Mouse (Mus musculus) c-Kit-positive CD71-positive TER-119-negative erythroid progenitor cells, embryonic 14.5 days (primary cell): ENCODE measurements around the gene Med10.

Source experiments
- DNase-seq: peaks from one replicate; pipeline ENCODE4 v3.0.0-alpha.2; 2013; ENCODE audit warnings: low read depth

Gene Med10

GRCm38 (mm10) chr13:69802095-69802494 lies at the start of gene Med10:
Med10 (plus strand) TSS chr13:69802395.
- no peak for DNase-seq

DNA sequence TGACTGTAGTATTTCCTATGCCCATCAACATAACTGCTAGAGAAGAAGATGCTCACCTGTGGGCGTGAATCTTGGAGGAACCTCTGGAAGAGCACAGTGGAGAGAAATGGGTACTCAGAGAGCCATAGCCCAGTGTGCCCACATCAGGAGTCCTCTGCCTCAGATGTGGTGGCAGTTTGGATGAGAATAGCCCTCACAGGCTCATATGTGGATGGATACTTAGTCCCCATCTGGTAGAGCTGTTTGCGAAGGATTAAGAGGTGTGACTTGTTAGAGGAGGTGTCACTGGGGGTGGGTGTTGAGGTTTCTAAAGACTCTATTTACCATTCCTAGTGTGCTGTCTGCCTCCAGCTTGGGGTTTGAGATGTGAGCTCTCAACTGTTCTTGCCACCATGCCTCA lies 49.3 kb upstream of the Med10 start:
- no peak for DNase-seq

DNA sequence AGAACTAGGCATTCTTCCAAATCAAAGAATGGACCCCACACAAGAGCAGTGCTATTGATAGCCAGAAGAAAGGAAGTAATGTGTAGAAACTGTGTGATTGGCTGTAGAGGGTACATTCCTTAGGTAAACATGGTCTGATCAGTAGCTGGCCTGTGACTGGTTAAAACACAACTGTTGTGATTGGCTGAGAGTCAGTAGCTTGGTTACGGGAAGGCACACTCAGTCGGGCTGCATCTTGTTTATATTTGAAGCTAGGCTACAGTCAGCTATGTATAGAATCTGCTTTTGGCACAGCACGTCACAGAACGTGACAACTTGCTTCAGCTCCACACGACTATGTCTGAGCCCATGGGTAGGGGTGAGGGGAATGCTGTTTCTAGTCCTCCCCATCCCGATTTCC lies 43.2 kb upstream of the Med10 start:
- DNase-seq: no peak

- no peak for DNase-seq
Measured at GRCm38 (mm10) chr13:69761393-69761792, 40.8 kb upstream of the Med10 start.

- no peak for DNase-seq
Measured at GRCm38 (mm10) chr13:69764646-69765045, 37.5 kb upstream of the Med10 start.

GRCm38 (mm10) chr13:69768152-69768551 lies 34.0 kb upstream of the Med10 start:
- DNase-seq: no peak

DNA sequence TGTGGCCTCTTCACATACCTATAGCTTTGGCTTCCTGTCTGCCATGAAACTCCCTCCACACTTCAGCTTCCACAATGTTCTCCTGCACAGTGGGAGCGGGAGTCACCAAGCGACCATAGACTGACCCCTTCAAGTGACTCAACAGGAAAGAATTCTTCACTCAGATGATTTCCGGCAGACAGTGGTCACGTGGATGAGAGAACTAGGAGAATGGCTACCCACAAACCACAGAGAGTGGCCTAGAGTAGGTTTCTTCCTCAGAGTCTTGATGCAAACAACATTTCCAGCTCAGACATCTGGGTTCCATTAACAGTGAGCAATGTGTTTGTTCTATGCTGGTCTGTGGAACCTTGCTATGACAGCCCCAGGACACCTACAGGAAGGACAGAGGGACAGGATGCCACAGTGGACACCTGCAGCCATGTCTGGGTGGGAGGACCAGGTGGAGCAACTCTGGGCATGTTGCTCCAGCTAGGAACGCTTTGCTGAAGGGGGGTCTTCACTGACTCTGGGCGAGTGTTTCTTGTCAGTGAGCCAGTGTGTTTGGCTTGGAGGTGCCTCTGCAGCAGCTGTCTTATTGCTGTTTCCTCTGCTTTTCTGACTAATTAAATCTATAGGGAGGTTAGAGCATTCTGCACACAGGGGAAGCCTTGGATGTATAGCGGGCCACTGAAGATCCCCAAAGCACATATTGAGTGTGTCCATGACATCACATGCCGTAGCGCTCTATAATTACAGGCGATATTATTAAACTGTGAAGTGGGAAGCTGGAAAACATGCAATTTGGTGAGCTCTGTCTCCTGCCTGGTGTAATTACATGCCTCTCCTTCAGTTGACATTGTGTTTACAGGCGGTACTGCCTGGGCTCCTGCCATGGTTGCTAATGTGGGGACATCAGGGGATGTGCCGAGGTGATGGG lies 31.4 kb upstream of the Med10 start:
- no peak for DNase-seq

- DNase-seq: no peak
Measured at GRCm38 (mm10) chr13:69772358-69772757, 29.8 kb upstream of the Med10 start.

DNA sequence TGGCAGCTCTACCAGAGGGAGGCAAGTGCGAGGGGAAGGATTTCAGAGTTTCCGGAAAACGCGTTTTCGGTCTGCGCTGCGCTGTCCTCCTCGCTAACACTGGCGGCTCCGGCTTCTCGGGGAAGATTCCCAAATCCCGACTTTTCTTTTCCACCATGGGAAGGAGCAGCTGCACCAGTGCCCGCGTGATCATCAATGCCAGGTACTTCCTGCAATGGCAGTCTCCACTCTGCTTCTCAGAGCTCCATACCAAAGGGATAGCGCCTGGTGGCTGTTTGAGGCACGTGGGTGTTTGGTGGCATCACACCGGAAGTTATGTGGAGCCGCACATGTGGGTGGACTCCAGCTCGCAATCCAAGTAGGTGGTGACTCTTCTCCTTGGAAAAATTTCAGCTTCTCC lies 24.0 kb upstream of the Med10 start:
- no peak for DNase-seq

GRCm38 (mm10) chr13:69788704-69789103 lies 13.5 kb upstream of the Med10 start:
- no peak for DNase-seq

- no peak for DNase-seq
Measured at GRCm38 (mm10) chr13:69791814-69792213, 10.4 kb upstream of the Med10 start.

DNA sequence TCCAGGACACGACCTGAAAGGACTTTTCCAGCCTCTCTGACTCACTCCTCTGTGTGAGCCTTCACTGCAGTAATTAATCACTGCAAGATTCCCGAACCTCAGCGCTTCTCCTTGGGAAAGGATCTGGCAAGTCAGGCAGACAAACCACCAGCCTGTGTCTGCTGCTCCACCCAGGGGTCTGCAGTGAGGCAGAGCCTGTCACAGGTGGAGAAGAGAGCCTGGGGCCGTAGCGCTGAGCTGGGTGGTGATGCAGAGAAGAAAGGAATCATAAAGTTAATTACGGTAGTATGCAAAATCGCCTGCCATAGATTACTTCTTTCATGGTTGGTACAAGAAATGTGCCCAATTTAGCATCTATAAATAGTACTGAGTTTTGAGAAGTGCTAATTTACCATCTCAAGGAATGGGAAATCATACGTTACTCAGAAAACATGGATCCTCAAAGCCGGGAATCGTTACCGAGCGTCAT lies 9.6 kb upstream of the Med10 start:
- DNase-seq: no peak

DNA sequence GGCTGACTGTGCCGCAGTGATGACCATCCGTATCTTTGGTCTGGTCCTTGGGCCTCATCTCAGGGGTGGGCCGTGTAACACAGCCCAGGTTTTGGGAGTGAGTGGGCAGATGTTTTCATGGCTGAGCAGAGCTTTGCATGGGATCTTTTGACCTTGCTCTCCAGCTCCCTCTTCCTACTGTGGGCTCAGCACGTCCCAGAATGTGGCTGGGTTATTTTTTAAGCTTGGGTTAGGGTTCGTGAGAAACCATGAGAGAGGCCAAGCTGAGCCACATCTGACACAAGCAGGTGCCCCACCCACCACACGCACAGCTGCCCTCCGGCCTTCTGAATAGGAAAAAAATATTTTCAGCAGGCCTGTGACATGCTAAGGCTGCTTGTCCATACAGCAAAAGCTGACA lies 7.4 kb upstream of the Med10 start:
- no peak for DNase-seq

DNA sequence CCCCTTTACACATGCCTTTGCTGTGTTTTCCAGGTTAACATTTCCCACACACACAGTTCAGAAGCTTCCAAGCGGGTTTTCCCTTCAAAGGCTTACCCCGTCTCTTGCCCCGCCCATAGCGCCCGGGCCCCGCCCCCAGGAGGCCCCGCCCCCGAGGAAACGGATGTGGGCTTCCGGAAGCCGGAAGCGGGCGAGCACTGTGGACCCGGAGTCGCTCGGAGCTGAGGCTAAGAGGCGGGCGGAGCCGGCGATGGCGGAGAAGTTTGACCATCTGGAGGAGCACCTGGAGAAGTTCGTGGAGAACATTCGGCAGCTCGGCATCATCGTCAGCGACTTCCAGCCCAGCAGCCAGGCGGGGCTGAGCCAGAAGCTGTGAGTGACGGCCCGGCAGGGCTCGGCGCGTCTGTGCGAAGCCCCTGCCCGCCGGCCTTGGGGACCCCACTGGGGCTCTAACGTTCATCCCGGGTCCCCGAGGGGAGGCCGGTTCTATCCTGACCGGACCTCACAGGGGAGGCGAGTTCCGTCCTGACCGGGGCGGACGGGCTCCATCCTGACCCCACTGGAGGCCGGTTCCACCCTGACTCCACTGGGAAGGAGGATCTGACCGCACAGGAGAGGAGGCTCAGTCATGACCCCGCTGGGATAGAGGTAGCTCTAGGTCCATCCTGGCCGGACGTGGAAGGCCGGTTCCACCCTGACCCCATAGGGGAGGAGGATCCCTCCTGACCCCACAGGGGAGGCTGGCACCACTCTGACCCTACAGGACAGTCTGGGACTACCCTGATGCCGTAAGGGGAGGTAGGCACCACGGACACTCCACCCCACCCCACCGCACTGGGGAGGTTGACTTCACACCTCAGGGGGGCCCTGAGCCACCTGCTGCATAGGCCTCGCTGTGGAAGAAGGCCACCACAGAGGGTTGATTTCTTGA lies 7.8 kb downstream of the Med10 start:
- DNase-seq: peak; percentile 67

GRCm38 (mm10) chr13:69810936-69811680 lies 8.9 kb downstream of the Med10 start:
- DNase-seq: no peak

- DNase-seq: no peak
Measured at GRCm38 (mm10) chr13:69813870-69814269, 11.7 kb downstream of the Med10 start.

GRCm38 (mm10) chr13:69818306-69818705 lies 16.1 kb downstream of the Med10 start:
- DNase-seq: no peak

GRCm38 (mm10) chr13:69821169-69821822 lies 19.1 kb downstream of the Med10 start:
- no peak for DNase-seq

DNA sequence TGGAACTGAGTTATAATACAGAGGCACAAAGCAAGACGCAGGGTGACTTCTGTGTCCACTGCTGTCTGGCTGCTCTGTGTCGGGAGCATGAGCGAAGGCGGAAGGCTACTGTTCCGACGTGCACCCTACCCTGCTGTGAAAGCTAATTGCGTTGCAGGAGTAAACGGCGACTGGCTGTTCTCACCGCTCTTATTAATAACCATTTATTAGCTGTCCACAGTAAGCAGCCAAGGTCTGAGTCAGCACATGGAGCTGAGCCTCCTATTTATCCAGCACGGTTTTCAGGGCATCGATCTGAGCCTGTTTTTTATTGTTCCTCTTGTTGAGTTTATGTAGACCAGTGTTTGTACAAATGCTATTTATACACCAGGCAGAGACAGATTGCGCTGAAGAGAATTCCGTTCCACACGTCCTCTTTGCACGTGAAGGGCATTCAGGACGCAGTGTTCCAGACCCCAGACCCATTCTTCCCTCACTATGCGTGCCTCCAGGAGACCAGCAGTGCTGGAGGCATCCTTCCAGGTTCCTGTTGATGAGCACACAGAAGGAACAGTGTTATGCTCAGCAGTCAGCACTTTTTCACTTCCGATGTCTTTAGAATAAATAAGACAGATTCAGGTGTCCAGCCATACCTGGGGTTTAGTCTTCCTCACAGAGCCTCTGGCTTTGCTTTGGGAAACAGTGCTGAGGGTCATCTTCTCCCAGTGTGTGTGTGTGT lies 21.9 kb downstream of the Med10 start:
- no peak for DNase-seq

DNA sequence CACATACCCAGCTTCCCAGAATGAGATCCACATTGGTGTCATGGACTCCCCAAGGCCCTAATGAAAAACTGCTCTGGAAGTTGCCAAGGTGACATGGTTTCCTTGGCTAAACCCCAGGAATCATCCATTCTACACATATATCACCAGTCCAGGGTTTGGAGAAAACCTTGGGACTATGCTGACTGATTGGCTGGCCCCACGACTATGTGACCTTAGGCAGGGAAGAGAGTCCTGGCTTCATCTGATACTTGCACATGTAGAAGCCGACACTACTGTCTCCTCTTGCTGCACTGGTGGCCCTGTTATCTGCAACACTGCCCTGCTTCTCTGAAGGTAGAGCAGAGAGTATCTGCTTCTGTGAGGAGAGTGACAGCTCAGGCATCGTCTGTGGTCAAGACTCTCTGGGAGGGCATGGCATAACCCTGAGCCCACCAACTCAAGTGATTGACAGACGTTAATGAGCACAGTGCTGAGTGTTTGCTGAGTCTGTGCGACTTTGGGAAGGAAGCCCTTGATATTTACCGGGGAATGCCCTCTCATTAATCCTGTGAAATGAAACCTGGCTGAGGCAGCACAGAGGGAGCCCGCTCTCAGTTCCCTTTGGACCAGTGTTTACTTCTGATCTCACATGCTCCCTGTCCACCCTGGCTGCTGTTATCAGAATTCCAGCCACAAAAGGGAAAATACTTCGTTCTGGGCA lies 23.4 kb downstream of the Med10 start:
- DNase-seq: no peak
